Mouse (Mus musculus) E14TG2a.4 (cell line): ENCODE data around the gene Fev.

Experiments
- CTCF ChIP-seq: conservative IDR thresholded peaks from 2 replicates; pipeline ENCODE4 v1.5.1; 2014; ENCODE audit warnings: low read length
- NANOG ChIP-seq: IDR thresholded peaks from 2 replicates; pipeline ENCODE4 v1.6.1; 2014; ENCODE audit warnings: borderline replicate concordance, low read length, mixed read lengths
- POU5F1 ChIP-seq: IDR thresholded peaks from 2 replicates; pipeline ENCODE4 v1.6.1; 2014; ENCODE audit warnings: low read length, borderline replicate concordance

GRCm38 (mm10) chr1:74843090-74843489 is 42.1 kb downstream of the Fev start:
- TF ChIP-seq CTCF: no peak
- no peak for TF ChIP-seq POU5F1
- TF ChIP-seq NANOG: no peak
